In genomic region chr15:10952760-10953305, GRCm38 (mm10) we compare ENCODE assay signal across 14 mouse cellular contexts. TPM values are rescaled to one million over a fixed set of nuclear protein-coding genes. Genes with fewer than 3 reads are reported as not detected.
DNase-seq lines count a peak whose midpoint lies in the region; ATAC-seq lines count a peak whose summit lies in the region.
"Had no signal": no experiment of that assay in that cellular context is flagged by ENCODE, and none has a peak within 500 bp of the region (broad histone marks: within the 10 kb centered on the region; RNA-seq: fewer than 3 reads in every experiment).

No protein-coding gene starts in this region.

- H3K4me1 ChIP-seq in midbrain, embryonic 10.5 days, result peaks cover 18% of the 10 kb centered on the region
- peaks cover 3% of the 10 kb centered on the region; the same call in 1 of the 2 replicates for H3K4me1 ChIP-seq in midbrain, embryonic 16.5 days (ENCODE audit: control insufficient read depth, insufficient read depth, low read length)
- peaks cover 7% of the 10 kb centered on the region for H3K4me1 ChIP-seq in hindbrain, embryonic 15.5 days (replicated peaks)
- H3K4me1 ChIP-seq: embryonic facial prominence, embryonic 12.5 days; heart, embryonic 15.5 days; liver, embryonic 13.5 days; megakaryocyte, embryonic 14.5 days; stomach, embryonic 15.5 days had no signal

- no peaks in the 10 kb centered on the region for H3K9me3 ChIP-seq in midbrain, embryonic 10.5 days (replicated peaks)
- H3K9me3 ChIP-seq in midbrain, embryonic 16.5 days (replicated peaks; ENCODE audit: control insufficient read depth, low read length, poor library complexity, severe bottlenecking), result no peaks in the 10 kb centered on the region
- no peaks in the 10 kb centered on the region for H3K9me3 ChIP-seq in hindbrain, embryonic 15.5 days
- H3K9me3 ChIP-seq: embryonic facial prominence, embryonic 12.5 days; heart, embryonic 15.5 days; liver, embryonic 13.5 days; megakaryocyte, embryonic 14.5 days; stomach, embryonic 15.5 days had no signal

- no peak overlapping the region for H3K4me3 ChIP-seq in midbrain, embryonic 10.5 days
- no peak overlapping the region for H3K4me3 ChIP-seq in midbrain, embryonic 16.5 days (ENCODE audit: low read depth, low read length)
- H3K4me3 ChIP-seq in hindbrain, embryonic 15.5 days, result no peak overlapping the region
- H3K4me3 ChIP-seq: embryonic facial prominence, embryonic 12.5 days; heart, embryonic 15.5 days; liver, embryonic 13.5 days; megakaryocyte, embryonic 14.5 days; stomach, embryonic 15.5 days had no signal

- no peak for ATAC-seq in midbrain, embryonic 16.5 days
- no peak for ATAC-seq in hindbrain, embryonic 15.5 days (ENCODE audit: low FRiP score, low read depth)

- H3K36me3 ChIP-seq in midbrain, embryonic 10.5 days, result no peaks in the 10 kb centered on the region
- no peaks in the 10 kb centered on the region for H3K36me3 ChIP-seq in midbrain, embryonic 16.5 days (ENCODE audit: control insufficient read depth, insufficient read depth, low read length)
- no peaks in the 10 kb centered on the region for H3K36me3 ChIP-seq in hindbrain, embryonic 15.5 days
- H3K36me3 ChIP-seq: embryonic facial prominence, embryonic 12.5 days; heart, embryonic 15.5 days; liver, embryonic 13.5 days; stomach, embryonic 15.5 days had no signal

- no peak overlapping the region for H3K27ac ChIP-seq in midbrain, embryonic 10.5 days (replicated peaks)
- no peak overlapping the region for H3K27ac ChIP-seq in midbrain, embryonic 16.5 days (ENCODE audit: low read length)
- 0 out of 2 replicates have a peak overlapping the region, but pooled peaks have one; percentile 19 for H3K27ac ChIP-seq in hindbrain, embryonic 15.5 days (replicated peaks)
- H3K27ac ChIP-seq: embryonic facial prominence, embryonic 12.5 days; heart, embryonic 15.5 days; liver, embryonic 13.5 days; stomach, embryonic 15.5 days had no signal

- no peak overlapping the region for H3K4me2 ChIP-seq in midbrain, embryonic 16.5 days (ENCODE audit: low read length)
- peak overlapping the region; percentile 39 for H3K4me2 ChIP-seq in hindbrain, embryonic 15.5 days
- H3K4me2 ChIP-seq: embryonic facial prominence, embryonic 12.5 days; heart, embryonic 15.5 days; liver, embryonic 13.5 days; stomach, embryonic 15.5 days had no signal

- H3K9ac ChIP-seq in midbrain, embryonic 16.5 days (ENCODE audit: low read depth, low read length), result no peak overlapping the region
- H3K9ac ChIP-seq in hindbrain, embryonic 15.5 days, result no peak overlapping the region
- H3K9ac ChIP-seq: embryonic facial prominence, embryonic 12.5 days; heart, embryonic 15.5 days; liver, embryonic 13.5 days; stomach, embryonic 15.5 days had no signal

- 51% methylated on average over 4 of the region's 4 CpGs for WGBS in midbrain, embryonic 10.5 days
- WGBS in midbrain, embryonic 16.5 days, result 47% methylated on average over 4 of the region's 4 CpGs
- 31% methylated on average over 4 of the region's 4 CpGs for WGBS in hindbrain, embryonic 15.5 days

- DNase-seq in midbrain, embryonic 10.5 days (ENCODE audit: low spot score), result peak; percentile 24
- peak; percentile 33 to 74 for DNase-seq in kidney, postnatal 36 days
- DNase-seq in yolk sac, embryonic 10.5 days (ENCODE audit: low spot score), result peak; percentile 57
- no peak for DNase-seq in cerebellum, postnatal 25 days
- no peak for DNase-seq in layer of hippocampus, adult 11-12 months (ENCODE audit: low spot score)
- DNase-seq: layer of hippocampus, adult 9-11 months; liver, embryonic 13.5 days had no signal

- H3K27me3 ChIP-seq in midbrain, embryonic 10.5 days (ENCODE audit: low read depth, poor library complexity, severe bottlenecking), result no peaks in the 10 kb centered on the region
- H3K27me3 ChIP-seq in midbrain, embryonic 16.5 days (ENCODE audit: control insufficient read depth, insufficient read depth, low read depth, low read length), result no peaks in the 10 kb centered on the region
- H3K27me3 ChIP-seq in hindbrain, embryonic 15.5 days, result no peaks in the 10 kb centered on the region
- H3K27me3 ChIP-seq: CH12.LX; embryonic facial prominence, embryonic 12.5 days; liver, embryonic 13.5 days; stomach, embryonic 15.5 days had no signal

RNA-seq across cellular contexts. Expression of gene C1qtnf3, which starts 0.7 kb away (rescaled TPM):
- 0.10 and 0.40 TPM in 2 replicates for polyA plus RNA-seq in midbrain, embryonic 10.5 days (2016; fragmentation: Nextera tagmentation; extraction: Ambion mirVana)
- 0.51 and 1.0 TPM in 2 replicates for polyA plus RNA-seq in midbrain, embryonic 16.5 days (2015; fragmentation: Nextera tagmentation; extraction: Ambion mirVana)
- polyA plus RNA-seq in hindbrain, embryonic 15.5 days (2015; fragmentation: Nextera tagmentation; extraction: Ambion mirVana), result 3.2 and 3.6 TPM in 2 replicates

RNA-seq across cellular contexts. Expression of gene Amacr, which starts 28.7 kb away (rescaled TPM):
- polyA plus RNA-seq in midbrain, embryonic 10.5 days (2016; fragmentation: Nextera tagmentation; extraction: Ambion mirVana), result 12.9 and 13.0 TPM in 2 replicates
- polyA plus RNA-seq in midbrain, embryonic 16.5 days (2015; fragmentation: Nextera tagmentation; extraction: Ambion mirVana), result 9.8 and 10.8 TPM in 2 replicates
- polyA plus RNA-seq in hindbrain, embryonic 15.5 days (2015; fragmentation: Nextera tagmentation; extraction: Ambion mirVana), result 10.3 and 12.7 TPM in 2 replicates

RNA-seq across cellular contexts. Expression of gene Slc45a2, which starts 47.7 kb away (rescaled TPM):
- polyA plus RNA-seq in midbrain, embryonic 10.5 days (2016; fragmentation: Nextera tagmentation; extraction: Ambion mirVana), result 0.12 and 0.16 TPM in 2 replicates
- polyA plus RNA-seq in midbrain, embryonic 16.5 days (2015; fragmentation: Nextera tagmentation; extraction: Ambion mirVana), result 0.06 TPM in 1 of 2 replicates, not detected in the other
- polyA plus RNA-seq in hindbrain, embryonic 15.5 days (2015; fragmentation: Nextera tagmentation; extraction: Ambion mirVana), result 0.08 and 0.14 TPM in 2 replicates
- polyA plus RNA-seq: liver, embryonic 13.5 days had no signal

Comparison
In these comparisons a context has a peak if more than half of its experiments do, and no peak if none do; other contexts are left out.
1. DNase-seq: peak in midbrain, embryonic 10.5 days (single experiment), kidney, postnatal 36 days (2 of 2) and yolk sac, embryonic 10.5 days (single experiment); none in cerebellum, postnatal 25 days (0 of 2) and layer of hippocampus, adult 11-12 months (single experiment).